Mouse (Mus musculus): ENCODE results near the gene Dusp7.

The Dusp7 gene

GRCm38 (mm10) chr9:106353779-106354178 is 14.7 kb upstream of the Dusp7 start:
- in situ Hi-C loops (cut with MboI, MseI): loop anchor here (5.0 kb wide), 1 partner anchor 54 kb away; no protein-coding TSS in a partner anchor

GRCm38 (mm10) chr9:106354810-106355209 is 13.6 kb upstream of the Dusp7 start:
- in situ Hi-C loops (cut with MboI, MseI): loop anchor here (5.0 kb wide), 1 partner anchor 52 kb away; no protein-coding TSS in a partner anchor

- in situ Hi-C loops (cut with MboI, MseI): no loop called here
Observed at GRCm38 (mm10) chr9:106355217-106355974, 13.0 kb upstream of the Dusp7 start.

GRCm38 (mm10) chr9:106355975-106356286 is 12.5 kb upstream of the Dusp7 start:
- in situ Hi-C loops (cut with MboI, MseI): no loop called here

GRCm38 (mm10) chr9:106356323-106356844 is 12.0 kb upstream of the Dusp7 start:
- in situ Hi-C loops (cut with MboI, MseI): no loop called here

GRCm38 (mm10) chr9:106357167-106357566 is 11.3 kb upstream of the Dusp7 start:
- in situ Hi-C loops (cut with MboI, MseI): no loop called here

GRCm38 (mm10) chr9:106359297-106359696 is 9.1 kb upstream of the Dusp7 start:
- in situ Hi-C loops (cut with MboI, MseI): no loop called here

GRCm38 (mm10) chr9:106361140-106361539 is 7.3 kb upstream of the Dusp7 start:
- in situ Hi-C loops (cut with MboI, MseI): no loop called here

GRCm38 (mm10) chr9:106365333-106365732 is 3.1 kb upstream of the Dusp7 start:
- in situ Hi-C loops (cut with MboI, MseI): loop anchor here (5.0 kb wide), 2 partner anchors 62 to 83 kb away; partner anchors contain the start of genes Poc1a and Rpl29

GRCm38 (mm10) chr9:106366188-106366587 is 2.2 kb upstream of the Dusp7 start:
- in situ Hi-C loops (cut with MboI, MseI): loop anchor here (5.0 kb wide), 2 partner anchors 61 to 84 kb away; partner anchors contain the start of genes Poc1a and Rpl29

- in situ Hi-C loops (cut with MboI, MseI): loop anchor here (5.0 kb wide), 2 partner anchors 60 to 85 kb away; partner anchors contain the start of genes Poc1a and Rpl29
Observed at GRCm38 (mm10) chr9:106367001-106367400, 1.4 kb upstream of the Dusp7 start.

GRCm38 (mm10) chr9:106367592-106368111 is 780 bp upstream of the Dusp7 start:
- in situ Hi-C loops (cut with MboI, MseI): loop anchor here (5.0 kb wide), 2 partner anchors 60 to 85 kb away; partner anchors contain the start of genes Poc1a and Rpl29

- in situ Hi-C loops (cut with MboI, MseI): loop anchor here (5.0 kb wide), 2 partner anchors 58 to 87 kb away; partner anchors contain the start of genes Poc1a and Rpl29
Observed at GRCm38 (mm10) chr9:106368831-106369501, 534 bp downstream of the Dusp7 start.

GRCm38 (mm10) chr9:106369801-106370485 is 1.5 kb downstream of the Dusp7 start:
- in situ Hi-C loops (cut with MboI, MseI): loop anchor here (5.0 kb wide), 2 partner anchors 57 to 88 kb away; partner anchors contain the start of genes Poc1a and Rpl29

- in situ Hi-C loops (cut with MboI, MseI): no loop called here
Observed at GRCm38 (mm10) chr9:106370620-106371383, 2.4 kb downstream of the Dusp7 start.

GRCm38 (mm10) chr9:106371384-106371671 is 2.9 kb downstream of the Dusp7 start:
- in situ Hi-C loops (cut with MboI, MseI): no loop called here

- in situ Hi-C loops (cut with MboI, MseI): no loop called here
Observed at GRCm38 (mm10) chr9:106371776-106372175, 3.3 kb downstream of the Dusp7 start.

GRCm38 (mm10) chr9:106372431-106373412 is 4.3 kb downstream of the Dusp7 start:
- in situ Hi-C loops (cut with MboI, MseI): no loop called here

GRCm38 (mm10) chr9:106373973-106374372 is 5.5 kb downstream of the Dusp7 start:
- in situ Hi-C loops (cut with MboI, MseI): no loop called here

- in situ Hi-C loops (cut with MboI, MseI): no loop called here
Observed at GRCm38 (mm10) chr9:106377247-106377646, 8.8 kb downstream of the Dusp7 start.
